Mouse (Mus musculus) stomach, postnatal 0 days (tissue): ENCODE data around the gene 1700030J22Rik.

Experiments
- CTCF ChIP-seq: IDR thresholded peaks from 2 replicates; pipeline ENCODE4 v1.5.1; 2016; ENCODE audit warnings: antibody characterized with exemption, low read depth, mild to moderate bottlenecking, moderate library complexity
- EP300 ChIP-seq: optimal IDR thresholded peaks from 2 replicates; pipeline ENCODE3; 2016; ENCODE audit warnings: antibody characterized with exemption

GRCm38 (mm10) chr8:117019323-117020275 lies 40.8 kb upstream of the 1700030J22Rik start:
- no peak for TF ChIP-seq CTCF
- no peak for TF ChIP-seq EP300
